Mouse (Mus musculus) c-Kit-positive CD71-negative TER-119-negative erythroid progenitor cells, embryonic 14.5 days (primary cell): ENCODE results near the gene Agap1.

Experiments used
- DNase-seq: peaks from one replicate; pipeline ENCODE4 v3.0.0-alpha.2; 2013; ENCODE audit warnings: low read depth

The Agap1 gene

DNA sequence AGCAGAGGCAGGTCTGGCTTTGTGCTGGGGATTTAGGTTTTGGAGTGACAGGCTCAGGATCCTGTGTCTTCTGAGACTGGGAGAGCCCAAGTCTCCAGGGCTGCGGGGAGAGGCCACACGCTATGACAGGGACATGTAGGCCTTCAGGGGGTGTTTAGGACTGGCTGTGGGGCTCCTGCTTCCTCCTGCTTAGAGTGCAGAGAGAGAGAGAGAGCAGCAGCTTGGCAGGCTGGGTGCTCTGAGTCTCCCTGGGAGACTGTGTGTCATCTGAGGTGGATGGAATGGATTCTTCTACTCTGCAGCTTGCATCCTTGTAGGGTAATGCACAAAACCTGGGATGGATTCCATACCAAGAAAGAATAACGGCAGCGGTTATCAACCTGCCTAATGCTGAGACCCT, 122.4 kb downstream of the Agap1 start:
- peak; percentile 54 for DNase-seq

DNA sequence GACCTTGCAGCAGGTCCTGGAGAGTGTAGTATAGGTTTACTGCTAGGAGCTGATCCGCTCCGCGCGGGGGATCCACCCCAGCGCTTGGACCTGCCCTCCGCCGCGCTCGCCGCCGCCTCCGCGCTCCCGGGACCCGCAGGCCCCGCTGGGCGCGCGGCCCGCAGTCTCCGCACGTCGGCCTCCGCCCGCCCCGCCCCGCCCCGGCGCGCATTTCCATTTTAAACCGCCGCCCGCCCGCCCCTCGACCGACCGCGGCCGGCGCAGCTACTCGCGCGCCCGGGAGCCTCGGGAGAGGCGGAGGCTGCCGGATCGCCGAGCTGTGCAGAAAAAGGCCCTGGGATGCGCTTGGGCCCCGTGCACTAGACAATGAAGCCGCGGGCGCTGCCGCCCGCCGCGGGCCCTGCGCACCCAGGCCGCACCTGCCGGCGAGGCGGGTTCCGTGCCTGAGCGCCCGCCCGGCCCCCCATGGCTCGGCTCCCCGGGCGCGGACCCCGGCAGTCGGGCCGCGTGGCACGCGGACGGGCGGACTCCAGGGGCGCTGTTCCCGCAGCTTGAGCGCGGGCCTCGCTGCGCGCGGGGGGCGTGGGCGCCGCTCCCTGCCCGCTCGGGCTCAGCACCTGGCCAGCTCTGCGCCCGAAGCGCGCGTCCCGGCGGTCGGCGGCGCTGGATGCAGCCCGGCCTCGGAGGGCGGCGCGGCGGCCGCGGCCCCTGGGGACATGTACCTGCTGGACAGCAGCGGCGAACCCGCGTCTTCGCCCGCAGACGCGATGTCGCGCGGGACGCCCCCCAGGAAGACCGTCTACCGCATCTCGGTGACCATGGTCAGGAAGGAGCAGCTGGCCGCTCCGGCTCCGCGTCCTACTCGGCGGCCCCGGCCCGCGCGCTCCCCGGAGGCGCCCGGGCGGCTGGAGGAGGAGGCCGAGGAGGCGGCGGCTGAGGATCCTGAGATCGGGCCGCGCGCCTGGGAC, 125.7 kb downstream of the Agap1 start:
- no peak for DNase-seq

DNA sequence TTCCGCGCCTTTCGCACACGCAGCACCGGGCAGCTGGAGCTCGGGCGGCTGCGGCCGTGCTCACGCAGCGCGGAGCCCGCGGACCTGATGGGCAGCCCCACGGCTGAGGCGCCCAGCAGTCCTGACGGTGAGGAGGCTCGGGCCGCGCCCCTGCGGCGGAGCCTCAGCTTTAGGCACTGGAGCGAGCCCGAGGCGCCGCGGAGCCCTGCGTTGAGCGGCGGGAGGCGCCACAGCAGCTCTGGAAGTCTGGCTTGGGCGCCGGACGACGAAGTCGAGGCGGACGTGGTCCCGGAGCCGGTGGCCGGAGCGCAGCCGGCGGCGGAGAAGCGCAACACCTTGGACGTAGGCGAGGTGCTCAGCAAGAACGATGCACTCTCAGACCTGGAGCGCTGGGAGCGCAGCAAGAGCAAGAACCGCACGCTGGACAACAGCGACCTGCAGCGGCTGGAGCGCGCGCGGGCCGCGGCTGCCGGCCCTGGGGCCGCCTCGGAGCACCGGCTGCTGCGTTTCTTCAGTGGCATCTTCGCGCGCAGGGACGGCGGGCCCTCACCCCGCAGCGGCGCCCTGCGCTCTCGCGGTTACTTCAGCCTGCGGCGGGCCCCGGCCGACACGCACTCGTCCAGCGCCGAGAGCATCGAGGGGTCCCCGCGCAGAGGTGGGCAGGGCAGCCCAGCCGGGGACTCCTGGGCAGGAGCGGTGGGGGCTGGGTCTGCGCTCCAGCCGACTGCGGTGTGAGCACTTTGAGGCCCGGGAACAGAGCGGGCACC, 126.6 kb downstream of the Agap1 start:
- DNase-seq, result no peak

DNA sequence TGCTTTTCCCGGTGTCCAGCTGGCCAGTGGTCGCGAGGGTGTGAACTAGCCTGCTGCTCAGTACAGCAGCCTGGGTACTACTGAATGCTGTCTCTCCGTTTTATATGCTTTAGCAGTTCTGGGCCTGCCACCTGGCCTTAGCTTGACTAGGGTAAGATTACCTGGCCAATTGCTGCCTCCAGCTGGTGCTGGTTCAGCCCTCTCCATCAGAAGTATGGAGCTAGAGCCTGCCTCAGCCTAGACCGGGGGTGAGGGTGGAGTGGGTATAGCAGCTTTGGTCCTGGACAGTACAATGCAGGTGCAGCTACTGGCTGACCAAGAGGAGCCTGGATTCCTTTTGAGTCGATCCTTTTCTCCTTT, 127.1 kb downstream of the Agap1 start:
- no peak for DNase-seq

DNA sequence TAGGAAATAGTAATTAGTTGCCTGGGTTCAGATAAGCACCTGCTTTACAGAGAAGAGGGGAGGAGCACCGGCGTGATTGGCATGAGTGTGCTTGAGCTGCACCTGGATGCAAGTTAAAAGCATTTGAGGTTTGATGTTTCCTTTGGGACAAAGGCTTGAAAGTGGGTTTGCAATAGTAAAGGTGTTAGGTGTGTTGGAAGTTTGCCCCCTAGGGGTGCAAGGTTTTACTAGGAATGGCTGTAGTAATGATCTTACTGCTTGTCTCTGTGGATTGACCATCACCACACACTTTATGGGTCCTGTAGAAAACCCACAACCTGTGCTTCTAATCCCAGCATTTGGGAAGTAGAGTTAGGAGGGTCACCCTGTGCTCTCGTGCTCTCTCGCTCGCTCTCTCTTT, 128.8 kb downstream of the Agap1 start:
- DNase-seq, result no peak

DNA sequence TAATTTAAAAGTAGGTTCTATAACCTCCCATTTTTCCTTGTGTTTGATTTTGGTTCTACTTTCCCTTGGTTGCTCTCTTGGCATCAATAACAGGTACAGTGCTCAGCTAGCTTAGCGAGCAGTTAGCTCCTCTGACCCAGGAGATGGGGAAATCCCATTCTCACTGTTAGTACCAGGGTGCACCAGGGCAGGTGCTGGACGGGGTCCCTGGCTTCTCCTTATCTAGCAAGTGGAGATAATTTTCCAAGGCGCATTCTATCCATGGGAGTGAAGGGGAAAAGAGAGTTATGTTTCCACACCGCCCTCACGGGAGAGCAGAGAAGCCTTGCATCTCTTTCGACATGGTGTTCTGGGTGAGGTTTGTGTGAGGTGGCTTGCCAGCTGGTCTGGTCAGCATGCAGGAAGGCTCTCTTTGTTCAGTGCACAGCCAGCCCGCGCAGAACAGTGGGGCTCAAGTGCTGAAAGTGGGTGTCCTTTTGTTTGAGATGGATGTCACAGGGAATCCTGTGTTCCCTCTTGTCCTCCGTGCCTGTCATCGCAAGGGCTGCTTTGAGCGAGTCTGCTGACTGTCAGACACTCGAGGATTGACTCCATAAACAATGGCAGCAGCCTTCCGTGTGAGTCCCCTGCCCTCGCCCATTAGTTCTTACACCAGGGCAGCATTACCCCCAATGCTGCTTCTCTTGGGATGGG, 132.5 kb downstream of the Agap1 start:
- no peak for DNase-seq

DNA sequence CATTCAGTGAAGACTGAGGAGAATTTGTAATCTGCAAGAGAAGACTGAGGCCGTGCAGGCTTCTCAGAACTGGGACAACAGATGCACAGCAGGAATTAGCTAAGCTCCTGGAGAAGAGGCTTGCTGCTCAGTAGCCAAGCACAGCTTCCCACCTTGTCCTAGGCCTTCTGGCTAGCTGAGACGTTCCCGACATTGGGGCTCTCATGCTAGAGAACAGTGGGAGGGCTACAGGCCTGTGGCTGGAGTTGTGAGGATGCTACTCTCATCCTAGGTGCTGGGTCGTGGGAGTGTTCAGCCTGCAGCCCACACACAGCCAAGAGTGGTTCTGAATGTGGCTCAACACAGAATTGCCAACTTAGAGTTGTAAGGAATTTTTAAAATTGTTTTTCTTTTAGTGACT, 133.5 kb downstream of the Agap1 start:
- no peak for DNase-seq

DNA sequence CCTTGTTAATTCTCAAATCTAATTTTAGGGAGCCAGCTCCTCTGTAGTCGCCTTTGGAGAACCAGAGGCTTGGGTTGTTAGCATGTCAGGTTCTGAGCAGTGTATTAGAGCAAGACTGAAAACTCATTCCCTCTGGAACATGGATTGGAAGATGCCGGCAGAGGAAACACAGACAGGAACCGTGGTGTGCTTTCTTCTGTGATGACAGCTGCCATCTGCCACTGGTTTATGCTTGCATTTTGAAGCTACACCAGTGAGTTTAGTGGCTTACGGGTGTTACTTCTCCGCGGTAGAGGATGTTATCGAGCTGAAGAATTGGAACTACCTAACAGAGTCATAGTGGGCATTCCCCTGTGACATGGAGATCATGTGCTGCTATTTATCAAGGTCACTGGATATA, 136.4 kb downstream of the Agap1 start:
- DNase-seq, result no peak

DNA sequence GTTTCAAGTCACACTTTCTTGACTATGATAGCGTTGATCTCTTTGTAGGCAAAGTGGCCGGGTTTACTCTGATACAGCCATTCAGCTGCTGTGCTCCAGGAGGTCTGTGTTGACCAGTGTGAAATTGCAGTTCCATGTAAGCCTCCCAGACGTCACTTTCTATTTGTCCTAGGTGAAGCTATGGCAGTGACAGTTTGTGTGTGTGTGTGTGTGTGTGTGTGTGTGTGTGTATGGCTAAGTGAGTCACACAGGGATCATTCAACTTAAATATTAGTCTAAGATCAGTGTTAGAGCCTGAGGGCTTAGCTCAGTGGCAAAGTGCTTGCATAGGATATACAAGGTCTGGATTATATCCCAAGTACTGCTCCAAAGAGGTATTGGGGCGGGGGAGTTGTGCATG, 138.6 kb downstream of the Agap1 start:
- no peak for DNase-seq

DNA sequence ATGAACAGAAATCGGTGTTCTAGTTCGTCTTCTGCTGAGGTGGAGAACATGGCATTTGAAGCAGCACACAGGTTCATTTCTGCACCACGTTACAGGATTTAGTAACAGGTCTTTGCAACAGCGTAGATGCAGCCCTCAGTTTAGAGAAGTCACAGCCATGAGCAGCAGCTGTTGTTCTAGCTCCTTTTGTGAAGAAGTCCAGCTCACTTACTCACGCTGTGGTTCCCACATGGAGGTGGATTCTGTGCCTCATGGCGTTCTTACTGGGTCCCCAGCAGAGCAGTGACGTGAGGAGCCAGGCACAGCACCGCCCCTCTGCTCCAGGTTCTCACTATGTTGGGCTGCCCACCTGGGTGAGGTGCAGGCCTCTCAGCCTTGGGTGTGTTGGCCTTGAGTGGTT, 140.4 kb downstream of the Agap1 start:
- DNase-seq, result no peak

DNA sequence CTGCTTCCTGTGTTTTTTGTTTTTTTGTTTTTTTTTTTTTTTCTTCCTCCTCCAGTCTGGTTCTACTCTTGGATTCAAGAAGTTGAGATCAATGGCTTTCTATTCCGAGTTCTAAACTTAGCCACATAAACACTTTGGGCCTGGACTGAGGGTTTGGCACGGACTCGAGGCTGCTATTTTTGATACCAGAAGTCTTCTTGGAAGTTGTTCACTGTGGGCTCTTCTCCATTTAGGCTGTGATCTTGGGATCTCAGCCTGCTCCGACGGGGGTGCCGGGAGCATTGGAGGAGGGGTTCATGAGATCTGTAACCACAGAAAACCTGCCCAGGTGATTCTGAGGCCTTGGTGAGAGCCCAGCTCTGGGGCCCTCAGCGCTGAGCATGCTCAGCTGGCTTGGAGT, 140.8 kb downstream of the Agap1 start:
- no peak for DNase-seq

DNA sequence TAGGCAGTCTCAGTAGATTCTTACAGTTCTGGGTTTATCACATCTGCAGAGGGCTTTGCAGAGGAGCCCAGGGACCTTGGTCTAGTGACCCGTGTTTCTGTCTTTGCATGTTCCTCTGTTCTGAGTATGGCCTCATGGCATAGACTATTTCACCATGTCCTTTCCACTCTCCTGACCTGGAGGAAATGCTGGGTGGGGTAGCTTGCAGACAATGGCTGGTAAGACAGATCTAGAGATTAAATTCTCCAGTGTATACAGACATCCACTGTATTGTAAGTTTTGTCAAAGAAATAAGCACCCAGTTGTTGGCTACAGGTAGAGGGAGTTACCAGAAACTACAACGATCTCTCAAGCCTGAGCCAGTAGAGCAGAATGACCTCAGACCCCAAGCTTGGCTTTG, 141.6 kb downstream of the Agap1 start:
- DNase-seq, result no peak

DNA sequence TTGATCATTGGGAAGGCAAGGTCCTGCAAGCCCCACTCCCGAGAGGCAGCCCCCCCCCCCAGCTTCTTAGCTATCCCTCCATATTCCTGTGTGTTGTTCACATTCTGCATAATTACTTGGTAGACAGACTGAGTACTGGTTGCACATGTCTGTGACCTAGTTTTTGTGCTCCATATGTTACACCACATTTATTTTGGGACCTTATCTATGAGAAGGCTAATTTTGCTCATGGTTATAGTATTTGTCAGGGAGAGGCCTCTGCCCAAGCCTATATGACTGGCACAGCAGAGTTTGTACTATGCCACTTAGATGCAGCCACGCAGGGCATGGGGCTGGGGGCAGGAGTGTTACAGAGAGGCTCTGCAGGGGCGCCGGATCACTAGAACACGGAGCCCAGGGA, 144.3 kb downstream of the Agap1 start:
- DNase-seq, result no peak

DNA sequence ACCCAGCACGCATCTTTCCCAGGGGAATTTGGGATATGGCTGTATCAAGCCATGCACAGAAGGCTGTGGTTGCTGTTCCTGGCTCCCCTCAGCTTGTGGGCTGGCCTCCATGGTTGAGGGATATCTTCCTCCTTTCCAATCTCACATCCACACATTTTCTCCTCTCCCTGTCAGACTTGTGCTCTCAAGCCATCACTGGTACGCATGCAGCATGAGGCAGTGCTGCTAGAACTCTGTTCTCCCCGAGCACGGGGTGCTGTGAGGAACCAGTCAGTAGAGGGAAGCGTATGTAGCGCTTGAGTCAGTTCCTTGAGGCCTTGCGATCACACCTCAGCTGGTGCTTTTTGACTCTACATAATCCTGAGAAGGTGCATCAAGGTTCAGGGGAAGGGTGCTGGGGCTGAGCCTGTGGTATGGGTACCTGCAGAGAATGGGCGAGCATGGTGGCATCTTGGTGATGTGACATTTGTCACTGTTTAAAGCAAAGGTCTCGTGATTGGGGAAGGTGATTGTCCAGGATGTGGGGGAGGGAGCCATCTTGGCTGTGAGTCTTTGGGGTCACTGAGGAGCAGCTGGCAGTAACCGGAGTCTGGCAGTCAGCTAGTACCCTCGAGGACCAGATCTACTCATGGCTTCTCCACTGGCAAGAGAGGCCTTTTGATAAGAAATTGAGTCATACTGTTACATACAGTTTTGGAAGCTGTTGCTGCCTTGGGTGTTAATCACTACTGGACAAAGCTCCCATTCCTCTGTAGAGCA, 145.6 kb downstream of the Agap1 start:
- no peak for DNase-seq

DNA sequence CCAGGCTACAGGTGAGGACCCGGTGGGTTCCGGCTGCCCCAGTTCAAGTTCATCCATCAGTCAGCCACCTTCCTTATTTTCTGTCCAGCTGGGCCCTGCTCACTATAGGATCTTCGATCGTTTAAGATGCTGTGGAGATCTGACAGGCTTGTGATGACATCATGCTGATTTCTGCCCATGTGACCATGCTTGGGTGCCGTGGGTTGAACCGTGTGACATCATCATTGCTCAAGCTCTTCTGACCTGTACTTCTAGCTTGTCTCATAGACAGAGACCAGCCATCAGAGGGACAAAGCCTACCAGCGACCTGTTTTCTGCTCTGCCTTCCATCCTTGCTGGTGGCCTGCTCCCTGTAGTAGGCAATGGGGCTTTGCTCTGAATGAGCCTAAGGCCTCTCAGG, 146.7 kb downstream of the Agap1 start:
- no peak for DNase-seq

DNA sequence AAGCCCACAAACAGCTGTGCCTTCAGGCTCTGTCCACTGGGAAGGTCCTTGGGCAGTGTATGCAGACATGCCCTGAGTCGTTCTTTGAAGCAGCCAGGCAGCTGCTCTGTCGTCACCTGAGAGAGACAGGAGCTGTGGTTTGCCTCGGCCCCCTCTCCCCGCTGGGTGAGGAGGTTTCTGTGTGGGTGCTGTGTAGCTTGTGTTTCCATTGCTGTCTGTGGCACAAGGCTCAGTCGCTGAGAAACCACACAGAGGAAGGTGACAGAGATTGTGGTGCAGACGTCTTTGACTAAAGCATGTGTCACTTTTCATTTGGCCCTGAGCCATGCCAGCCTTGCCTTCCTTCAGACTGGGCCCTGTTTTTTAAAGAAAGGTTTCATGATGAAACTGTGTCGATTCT, 148.3 kb downstream of the Agap1 start:
- DNase-seq, result no peak

DNA sequence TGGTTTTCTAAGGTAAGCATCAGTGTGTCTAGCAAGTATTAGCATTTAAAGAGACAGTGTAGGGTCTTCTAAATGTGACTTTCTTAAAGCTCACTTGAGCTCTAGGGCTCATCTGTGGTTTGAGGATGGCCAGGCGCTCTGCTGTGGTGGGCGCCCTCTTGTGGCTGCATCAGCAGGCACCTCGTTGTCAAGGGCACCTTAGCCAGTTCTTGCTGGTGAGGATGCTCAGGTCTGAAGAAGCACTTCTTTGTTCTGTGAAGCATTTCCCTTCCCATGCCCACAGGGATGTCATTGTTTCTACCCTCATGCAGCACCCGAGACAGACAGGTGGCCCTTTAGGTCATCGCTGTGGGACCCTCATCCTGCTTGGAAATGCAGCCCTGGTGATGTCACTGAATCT, 152.0 kb downstream of the Agap1 start:
- DNase-seq, result peak; percentile 36

DNA sequence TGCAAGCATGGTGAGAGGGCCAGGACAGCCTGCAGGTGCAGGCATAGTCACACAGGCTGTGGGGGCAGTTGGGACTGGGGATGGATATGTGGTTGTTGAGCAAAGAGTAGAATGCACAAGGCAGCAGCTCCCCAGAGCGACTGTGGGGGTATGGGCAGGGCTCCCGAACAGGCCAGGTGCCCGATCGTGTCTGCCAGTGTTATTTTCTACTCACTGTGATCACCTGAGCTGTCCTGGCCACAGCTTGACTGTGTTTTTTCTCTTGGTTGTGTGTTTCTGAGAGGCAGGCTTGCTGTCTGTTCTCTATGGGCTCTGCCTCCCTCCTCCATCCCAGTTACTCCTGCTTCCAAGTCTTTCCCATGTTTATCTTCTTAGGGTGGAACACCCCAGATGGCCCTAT, 154.2 kb downstream of the Agap1 start:
- no peak for DNase-seq

DNA sequence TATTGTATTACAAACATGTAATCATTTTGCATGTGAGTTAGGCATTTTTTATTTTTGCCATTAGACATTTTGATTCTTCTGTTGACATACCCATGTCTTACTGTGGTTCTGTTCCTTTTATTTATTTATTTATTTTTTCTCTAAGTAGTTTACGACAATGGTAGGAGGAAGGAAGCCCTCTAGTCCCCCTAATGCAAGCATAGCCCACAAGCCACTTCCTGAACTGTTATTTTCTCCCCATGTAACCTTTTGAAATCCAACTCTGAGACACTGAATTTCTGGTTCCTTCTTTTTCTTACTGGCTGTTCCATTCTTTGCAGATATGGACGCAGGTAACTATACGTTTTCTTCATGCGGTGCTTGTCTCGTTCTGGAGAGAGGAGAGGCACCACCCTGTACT, 155.4 kb downstream of the Agap1 start:
- DNase-seq, result no peak

DNA sequence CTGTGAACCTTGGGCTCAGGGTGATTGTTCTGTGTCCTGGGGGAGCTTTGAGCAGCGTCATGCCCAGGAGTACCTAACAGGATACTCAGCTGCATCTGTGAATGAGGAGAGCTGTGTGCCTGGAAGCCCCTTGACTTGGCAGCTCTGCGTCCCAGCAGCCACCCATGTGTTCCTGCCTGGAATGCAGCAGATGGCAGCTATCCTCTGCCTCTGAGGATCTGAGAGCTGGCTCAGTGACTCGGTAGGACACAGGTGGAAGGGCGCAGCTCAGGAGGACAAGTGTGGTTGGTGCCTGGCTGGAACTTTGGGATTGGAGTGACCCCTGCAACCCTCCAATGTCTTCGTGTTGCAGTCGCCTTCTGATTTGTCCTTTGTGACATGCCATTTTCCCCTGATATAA, 156.9 kb downstream of the Agap1 start:
- no peak for DNase-seq

DNA sequence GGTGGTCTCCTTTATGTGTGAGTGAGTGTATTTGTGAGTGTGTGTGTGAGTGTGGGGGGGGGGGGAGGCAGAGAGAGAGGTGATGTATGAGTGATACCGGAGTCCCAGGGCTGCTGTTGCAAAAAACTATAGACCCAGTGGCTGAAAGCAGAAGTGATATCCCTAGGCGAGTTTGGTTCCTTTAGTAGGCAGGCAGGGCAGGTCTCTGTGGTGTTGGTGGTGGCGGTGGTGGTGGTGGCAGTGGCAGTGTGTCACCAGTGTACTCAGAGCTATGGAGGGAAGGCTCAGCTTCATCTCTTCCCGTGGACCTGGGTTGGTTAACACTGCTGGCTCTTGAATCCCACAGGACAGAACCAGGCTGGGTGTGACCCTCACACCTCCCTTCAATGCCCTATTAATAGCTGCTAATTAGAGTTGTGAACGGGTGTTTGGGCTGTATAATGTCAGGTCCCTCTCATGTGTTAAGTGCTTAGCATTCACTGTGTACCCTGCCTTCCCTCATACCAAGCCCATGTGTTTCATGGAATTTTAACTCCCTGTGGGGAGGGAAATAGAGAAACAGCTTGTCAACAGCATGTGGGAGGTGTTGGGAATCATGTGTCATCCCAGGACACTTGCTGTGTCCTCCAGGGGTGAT, 158.7 kb downstream of the Agap1 start:
- no peak for DNase-seq

DNA sequence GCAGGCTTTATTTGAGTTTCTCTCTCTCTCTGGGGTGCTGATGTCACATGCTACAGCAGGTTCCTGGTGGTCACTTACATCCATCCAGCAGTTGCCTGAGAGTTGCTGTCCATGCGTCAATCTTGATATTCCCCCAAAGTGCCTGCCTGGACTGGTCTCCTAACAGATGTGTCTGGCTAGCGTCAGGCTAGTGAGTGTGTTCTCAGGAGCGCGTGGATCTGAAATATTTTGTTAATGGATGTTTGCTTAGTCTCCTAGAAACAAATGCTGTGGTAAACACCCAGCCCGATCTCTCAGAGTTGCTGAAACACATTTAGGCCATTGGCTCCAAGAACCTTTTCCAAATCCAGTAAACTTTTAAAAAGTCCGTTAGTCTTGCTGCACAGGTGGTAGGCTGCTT, 161.9 kb downstream of the Agap1 start:
- no peak for DNase-seq
